Mouse (Mus musculus): ENCODE measurements at regions not wholly inside any gene's neighbourhood (a gene's known extent, or its start where the extent isn't known, plus 50 kb on each side); places are given as distances from the start of the nearest gene placed in this dataset.

GRCm38 (mm10) chr5:52263214-52263613 lies 72.9 kb upstream of the Dhx15 start:
- H3K9me3 ChIP-seq (replicated peaks; ENCODE audit: control insufficient read depth, low read length): no peaks in the 10 kb centered on the region
- no peak overlapping the region for H3K4me2 ChIP-seq (ENCODE audit: low read depth, low read length)
- no peak for DNase-seq (ENCODE audit: low spot score)
- 80% methylated on average over 11 of the region's 11 CpGs for WGBS
- no peak for ATAC-seq (ENCODE audit: insufficient read depth, low read depth)
- no peak overlapping the region for H3K4me3 ChIP-seq (ENCODE audit: low read depth, low read length)
- no peak overlapping the region for H3K27ac ChIP-seq (ENCODE audit: low read depth)
- no peak for TF ChIP-seq CTCF (IDR thresholded peaks at IDR 0.05; ENCODE audit: low read depth)
- no peak for TF ChIP-seq EP300 (IDR thresholded peaks at IDR 0.05; ENCODE audit: low read depth)
- H3K36me3 ChIP-seq (replicated peaks; ENCODE audit: control insufficient read depth, insufficient read depth, low read length): no peaks in the 10 kb centered on the region
- no peaks in the 10 kb centered on the region for H3K4me1 ChIP-seq (ENCODE audit: control insufficient read depth, insufficient read depth)
- H3K27me3 ChIP-seq (ENCODE audit: control insufficient read depth, insufficient read depth, low read length): no peaks in the 10 kb centered on the region
- no peak overlapping the region for H3K9ac ChIP-seq (replicated peaks; ENCODE audit: low read depth, low read length)

- Histone ChIP-seq H3K36me3 (replicated peaks; ENCODE audit: control insufficient read depth, insufficient read depth, low read length) (no peaks in the 10 kb centered on the region), H3K27me3 (ENCODE audit: control insufficient read depth, insufficient read depth, low read length) (no peaks in the 10 kb centered on the region), H3K9me3 (replicated peaks; ENCODE audit: control insufficient read depth, low read length) (no peaks in the 10 kb centered on the region), H3K4me2 (ENCODE audit: low read depth, low read length) (no peak overlapping the region), H3K9ac (replicated peaks; ENCODE audit: low read depth, low read length) (no peak overlapping the region), H3K4me1 (ENCODE audit: control insufficient read depth, insufficient read depth) (no peaks in the 10 kb centered on the region), H3K27ac (ENCODE audit: low read depth) (no peak overlapping the region), H3K4me3 (ENCODE audit: low read depth, low read length) (no peak overlapping the region)
- TF ChIP-seq EP300 (IDR thresholded peaks at IDR 0.05; ENCODE audit: low read depth) (no peak), CTCF (IDR thresholded peaks at IDR 0.05; ENCODE audit: low read depth) (no peak)
- WGBS: 77% methylated on average over 2 of the region's 2 CpGs
- ATAC-seq (ENCODE audit: insufficient read depth, low read depth) (no peak), DNase-seq (ENCODE audit: low spot score) (no peak)
These were observed 67.8 kb upstream of the Dhx15 start for GRCm38 (mm10) chr5:52258075-52258474.

- H3K4me3 ChIP-seq (ENCODE audit: low read depth, low read length): peak overlapping the region; percentile 2; the same call in 1 of the 2 replicates
- WGBS: 58% methylated on average over 14 of the region's 14 CpGs
- no peak overlapping the region for H3K9ac ChIP-seq (replicated peaks; ENCODE audit: low read depth, low read length)
- H3K36me3 ChIP-seq (replicated peaks; ENCODE audit: control insufficient read depth, insufficient read depth, low read length): no peaks in the 10 kb centered on the region
- H3K27me3 ChIP-seq (ENCODE audit: control insufficient read depth, insufficient read depth, low read length): no peaks in the 10 kb centered on the region
- DNase-seq (ENCODE audit: low spot score) (no peak), ATAC-seq (ENCODE audit: insufficient read depth, low read depth) (no peak)
- H3K9me3 ChIP-seq (replicated peaks; ENCODE audit: control insufficient read depth, low read length): no peaks in the 10 kb centered on the region
- no peak overlapping the region for H3K27ac ChIP-seq (ENCODE audit: low read depth)
- no peak for TF ChIP-seq CTCF (IDR thresholded peaks at IDR 0.05; ENCODE audit: low read depth)
- H3K4me1 ChIP-seq (ENCODE audit: control insufficient read depth, insufficient read depth): no peaks in the 10 kb centered on the region
- H3K4me2 ChIP-seq (ENCODE audit: low read depth, low read length): peak overlapping the region; percentile 34
These were observed 64.3 kb upstream of the Dhx15 start for GRCm38 (mm10) chr5:52254602-52255071.

GRCm38 (mm10) chr5:52249804-52250203 lies 59.5 kb upstream of the Dhx15 start:
- no peaks in the 10 kb centered on the region for H3K4me1 ChIP-seq (ENCODE audit: control insufficient read depth, insufficient read depth)
- no peak overlapping the region for H3K4me2 ChIP-seq (ENCODE audit: low read depth, low read length)
- no peak overlapping the region for H3K9ac ChIP-seq (replicated peaks; ENCODE audit: low read depth, low read length)
- peaks cover 4% of the 10 kb centered on the region; the same call in 1 of the 2 replicates for H3K9me3 ChIP-seq (replicated peaks; ENCODE audit: control insufficient read depth, low read length)
- H3K36me3 ChIP-seq (replicated peaks; ENCODE audit: control insufficient read depth, insufficient read depth, low read length): no peaks in the 10 kb centered on the region
- 72% methylated on average over 7 of the region's 7 CpGs for WGBS
- no peak overlapping the region for H3K27ac ChIP-seq (ENCODE audit: low read depth)
- no peaks in the 10 kb centered on the region for H3K27me3 ChIP-seq (ENCODE audit: control insufficient read depth, insufficient read depth, low read length)
- H3K4me3 ChIP-seq (ENCODE audit: low read depth, low read length): no peak overlapping the region
- DNase-seq (ENCODE audit: low spot score): no peak
- no peak for ATAC-seq (ENCODE audit: insufficient read depth, low read depth)
- TF ChIP-seq EP300 (IDR thresholded peaks at IDR 0.05; ENCODE audit: low read depth) (no peak), CTCF (IDR thresholded peaks at IDR 0.05; ENCODE audit: low read depth) (no peak)

GRCm38 (mm10) chr5:52243931-52244330 lies 53.6 kb upstream of the Dhx15 start:
- Histone ChIP-seq H3K27ac (ENCODE audit: low read depth) (no peak overlapping the region), H3K4me1 (ENCODE audit: control insufficient read depth, insufficient read depth) (no peaks in the 10 kb centered on the region), H3K9ac (replicated peaks; ENCODE audit: low read depth, low read length) (no peak overlapping the region), H3K4me3 (ENCODE audit: low read depth, low read length) (no peak overlapping the region), H3K4me2 (ENCODE audit: low read depth, low read length) (no peak overlapping the region), H3K9me3 (replicated peaks; ENCODE audit: control insufficient read depth, low read length) (no peaks in the 10 kb centered on the region), H3K36me3 (replicated peaks; ENCODE audit: control insufficient read depth, insufficient read depth, low read length) (no peaks in the 10 kb centered on the region), H3K27me3 (ENCODE audit: control insufficient read depth, insufficient read depth, low read length) (no peaks in the 10 kb centered on the region)
- ATAC-seq (ENCODE audit: insufficient read depth, low read depth) (no peak), DNase-seq (ENCODE audit: low spot score) (no peak)
- TF ChIP-seq EP300 (IDR thresholded peaks at IDR 0.05; ENCODE audit: low read depth) (no peak), CTCF (IDR thresholded peaks at IDR 0.05; ENCODE audit: low read depth) (no peak)
- WGBS: 61% methylated on average over 4 of the region's 4 CpGs

- Histone ChIP-seq H3K4me1 (ENCODE audit: control insufficient read depth, insufficient read depth) (no peaks in the 10 kb centered on the region), H3K9ac (replicated peaks; ENCODE audit: low read depth, low read length) (no peak overlapping the region), H3K27ac (ENCODE audit: low read depth) (no peak overlapping the region), H3K9me3 (replicated peaks; ENCODE audit: control insufficient read depth, low read length) (no peaks in the 10 kb centered on the region), H3K36me3 (replicated peaks; ENCODE audit: control insufficient read depth, insufficient read depth, low read length) (no peaks in the 10 kb centered on the region), H3K4me2 (ENCODE audit: low read depth, low read length) (no peak overlapping the region), H3K4me3 (ENCODE audit: low read depth, low read length) (no peak overlapping the region), H3K27me3 (ENCODE audit: control insufficient read depth, insufficient read depth, low read length) (no peaks in the 10 kb centered on the region)
- TF ChIP-seq EP300 (IDR thresholded peaks at IDR 0.05; ENCODE audit: low read depth): no peak
- no peak for TF ChIP-seq CTCF (IDR thresholded peaks at IDR 0.05; ENCODE audit: low read depth)
- 70% methylated on average over 2 of the region's 2 CpGs for WGBS
- DNase-seq (ENCODE audit: low spot score): no peak
- ATAC-seq (ENCODE audit: insufficient read depth, low read depth): no peak
These were observed 52.1 kb upstream of the Dhx15 start for GRCm38 (mm10) chr5:52242414-52242813.
